Mouse (Mus musculus) liver, adult 2 months (tissue): ENCODE results near the gene Apbb2. TPM values are rescaled to one million over a fixed set of nuclear protein-coding genes. Genes with fewer than 3 reads are reported as not detected.

Experiments used
- DNase-seq: peaks from one replicate; pipeline ENCODE4 v3.0.0-alpha.2; 2011; ENCODE audit warnings: low read depth, low spot score; ENCODE audit errors: extremely low read depth
- H3K27ac ChIP-seq: fragments of 200-500 bp; replicated peaks from 2 replicates; pipeline ENCODE4 v1.5.1; 2012; ENCODE audit warnings: low read depth, mild to moderate bottlenecking, control low read depth, inconsistent platforms, low read length; ENCODE audit not compliant: insufficient read depth
- H3K27me3 ChIP-seq: fragments of 200-500 bp; 2 replicates; pipeline ENCODE4 v1.6.1; 2012; ENCODE audit warnings: mild to moderate bottlenecking, moderate library complexity, low read length, inconsistent platforms; ENCODE audit not compliant: control insufficient read depth, insufficient read depth
- H3K36me3 ChIP-seq: fragments of 200-500 bp; 2 replicates; pipeline ENCODE4 v1.6.1; 2012; ENCODE audit warnings: low read length, inconsistent platforms; ENCODE audit not compliant: control insufficient read depth, insufficient read depth
- H3K4me1 ChIP-seq: fragments of 200-500 bp; 2 replicates; pipeline ENCODE4 v1.6.1; 2011; ENCODE audit warnings: low read length; ENCODE audit not compliant: control insufficient read depth, insufficient read depth
- H3K4me3 ChIP-seq: fragments of 200-500 bp; 2 replicates; pipeline ENCODE4 v1.5.1; 2011; ENCODE audit warnings: low read depth, mild to moderate bottlenecking, control low read depth, low read length, moderate library complexity; ENCODE audit not compliant: insufficient read depth
- H3K79me2 ChIP-seq: fragments of 200-500 bp; 2 replicates; pipeline ENCODE4 v1.6.1; 2012; ENCODE audit warnings: inconsistent platforms, mild to moderate bottlenecking, low read length, moderate library complexity; ENCODE audit not compliant: control insufficient read depth, insufficient read depth
- H3K9ac ChIP-seq: fragments of 200-500 bp; 2 replicates; pipeline ENCODE4 v1.6.1; 2012; ENCODE audit warnings: low read depth, mild to moderate bottlenecking, control low read depth, inconsistent platforms, low read length
- CTCF ChIP-seq: fragments of 200-500 bp; IDR thresholded peaks from 2 replicates; pipeline ENCODE4 v1.5.1; 2011; ENCODE audit warnings: low read depth, low read length, control low read depth
- POLR2A ChIP-seq: fragments of 200-500 bp; IDR thresholded peaks from 2 replicates; pipeline ENCODE4 v1.6.1; 2011; ENCODE audit warnings: low read length, control low read depth; ENCODE audit not compliant: insufficient read depth; ENCODE audit errors: extremely low read depth
- WGBS: fragments of 180-500 bp; shearing (Covaris S2); methylation state at CpG from one replicate; pipeline ENCODE4 v1.1.7; 2018; 5-methylcytosine and 5-hydroxymethylcytosine counted together
- polyA plus RNA-seq: library from polyadenylated mRNA; depleted of rRNA; stranded (reverse); fragments of >200 nt; gene quantifications from 2 replicates; pipeline ENCODE4 v1.2.3, GENCODE M21; 2012
- total RNA-seq: library from RNA; depleted of rRNA; stranded (reverse); fragments of >200 nt; gene quantifications from 2 replicates; pipeline ENCODE4 v1.2.3, GENCODE M21; 2014

Gene Apbb2
- total and polyA plus RNA-seq, 2 experiments, result 1.4 to 5.3 TPM

DNA sequence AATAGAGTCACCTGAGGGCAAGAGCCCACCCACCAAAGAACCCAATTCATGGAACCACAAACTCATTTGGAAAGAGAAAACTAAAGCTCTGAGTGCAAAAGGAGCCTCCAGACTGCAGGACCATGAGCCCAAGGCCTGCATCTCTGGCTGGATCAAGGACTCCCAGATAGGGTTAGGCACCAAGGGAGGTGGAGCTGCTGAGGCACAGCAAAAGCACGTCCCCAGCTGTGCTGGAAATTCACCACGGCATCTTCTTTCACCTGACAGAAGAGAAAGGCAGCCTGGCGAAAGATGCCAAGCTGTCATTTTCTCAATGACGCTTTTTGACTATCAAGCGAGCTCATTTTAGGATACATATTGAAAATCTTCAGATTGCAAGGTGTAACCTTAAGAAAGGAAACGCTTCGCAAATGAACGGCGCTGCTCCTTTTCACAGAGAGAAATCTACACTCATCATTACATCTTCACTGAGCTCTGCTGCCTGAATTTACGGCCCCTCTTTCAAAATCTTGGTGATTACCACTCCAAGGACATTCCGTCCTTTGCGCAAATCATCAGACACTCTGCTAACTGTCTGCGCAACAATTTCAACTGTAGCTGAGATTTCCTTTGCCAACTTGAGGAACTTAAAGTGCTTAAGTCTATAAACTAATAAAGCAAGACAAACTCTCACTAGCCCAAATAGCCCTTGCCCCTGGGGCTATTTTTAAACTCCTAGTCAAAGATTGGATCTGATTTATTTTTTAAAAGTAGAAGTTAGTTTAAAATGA, 46.3 kb downstream of the Apbb2 start:
- Histone ChIP-seq H3K27me3 (no peaks in the 10 kb centered on the region), H3K4me1 (peaks cover 5% of the 10 kb centered on the region), H3K79me2 (peaks cover 20% of the 10 kb centered on the region; the same call in 1 of the 2 replicates), H3K4me3 (no peak overlapping the region), H3K36me3 (no peaks in the 10 kb centered on the region), H3K27ac (no peak overlapping the region), H3K9ac (no peak overlapping the region)
- WGBS, result 94% methylated on average over 13 of the region's 13 CpGs
- no peak for DNase-seq
- TF ChIP-seq CTCF (no peak), POLR2A (no peak)

GRCm38 (mm10) chr5:66570709-66571108, 47.9 kb downstream of the Apbb2 start:
- WGBS, result 89% methylated on average over 5 of the region's 5 CpGs
- Histone ChIP-seq H3K9ac (no peak overlapping the region), H3K4me1 (peaks cover 5% of the 10 kb centered on the region), H3K36me3 (no peaks in the 10 kb centered on the region), H3K79me2 (peaks cover 23% of the 10 kb centered on the region; the same call in 1 of the 2 replicates), H3K27me3 (no peaks in the 10 kb centered on the region), H3K4me3 (no peak overlapping the region), H3K27ac (no peak overlapping the region)
- TF ChIP-seq POLR2A (no peak), CTCF (no peak)
- no peak for DNase-seq

DNA sequence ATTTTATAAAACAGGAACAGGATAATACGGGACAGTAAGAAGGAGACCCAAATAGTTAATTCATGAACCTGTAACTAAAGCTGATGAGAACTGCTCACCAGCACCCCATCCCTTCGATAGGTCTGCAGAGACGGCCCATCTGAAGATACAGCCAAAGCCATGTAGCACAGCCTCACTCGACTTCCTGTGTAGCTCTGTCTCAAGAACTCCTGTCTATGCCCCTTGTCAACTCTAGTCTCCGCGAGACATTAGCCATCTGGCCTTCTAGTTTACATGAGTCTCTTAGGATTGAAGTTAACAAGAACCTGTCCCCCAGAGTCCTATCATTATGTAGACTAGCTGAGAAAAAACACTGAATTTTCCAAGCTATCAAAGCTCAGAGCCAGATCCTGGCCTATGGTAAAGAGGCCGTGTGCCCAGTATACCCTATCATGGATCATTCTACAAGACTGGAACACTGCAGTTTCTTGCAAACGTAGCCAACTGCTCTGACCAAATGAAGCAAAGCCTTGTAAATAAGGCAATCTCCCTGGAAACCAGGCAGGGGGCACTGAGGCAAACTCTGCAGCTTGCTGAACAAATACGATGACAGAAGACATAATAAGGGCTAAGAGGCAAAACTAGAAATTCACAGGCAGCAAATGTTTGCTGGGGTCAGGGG, 49.3 kb downstream of the Apbb2 start:
- H3K79me2 ChIP-seq, result peaks cover 32% of the 10 kb centered on the region; the same call in 1 of the 2 replicates
- no peak for TF ChIP-seq CTCF
- TF ChIP-seq POLR2A, result no peak
- no peak overlapping the region for H3K4me3 ChIP-seq
- DNase-seq, result peak; percentile 14
- H3K27ac ChIP-seq, result no peak overlapping the region
- H3K36me3 ChIP-seq, result no peaks in the 10 kb centered on the region
- no peak overlapping the region for H3K9ac ChIP-seq
- peaks cover 5% of the 10 kb centered on the region for H3K4me1 ChIP-seq
- H3K27me3 ChIP-seq, result no peaks in the 10 kb centered on the region
- 67% methylated on average over 9 of the region's 9 CpGs for WGBS

DNA sequence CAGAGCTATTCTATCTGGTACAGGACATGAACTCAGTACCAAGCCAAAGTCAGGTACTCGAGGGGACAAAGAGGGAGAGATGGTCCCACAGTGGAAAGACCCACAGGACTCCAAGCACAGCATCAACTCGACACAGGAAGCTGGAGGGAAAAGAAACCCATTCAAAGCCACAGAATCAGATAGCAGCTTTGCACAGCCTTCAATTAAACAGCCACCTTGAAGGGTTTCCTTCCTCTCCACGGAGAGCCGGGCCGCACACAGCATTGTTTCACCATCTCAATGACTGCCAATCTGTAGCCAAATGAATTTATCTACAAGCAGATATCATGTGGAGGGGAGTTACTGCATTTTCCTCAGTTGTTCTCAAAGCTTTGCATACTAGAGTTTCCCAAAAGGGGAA, 50.6 kb downstream of the Apbb2 start:
- Histone ChIP-seq H3K4me3 (no peak overlapping the region), H3K79me2 (peaks cover 27% of the 10 kb centered on the region; the same call in 1 of the 2 replicates), H3K27me3 (no peaks in the 10 kb centered on the region), H3K9ac (no peak overlapping the region), H3K36me3 (no peaks in the 10 kb centered on the region), H3K27ac (no peak overlapping the region), H3K4me1 (peaks cover 1% of the 10 kb centered on the region)
- WGBS, result 66% methylated on average over 5 of the region's 5 CpGs
- DNase-seq, result no peak
- TF ChIP-seq CTCF (no peak), POLR2A (no peak)

DNA sequence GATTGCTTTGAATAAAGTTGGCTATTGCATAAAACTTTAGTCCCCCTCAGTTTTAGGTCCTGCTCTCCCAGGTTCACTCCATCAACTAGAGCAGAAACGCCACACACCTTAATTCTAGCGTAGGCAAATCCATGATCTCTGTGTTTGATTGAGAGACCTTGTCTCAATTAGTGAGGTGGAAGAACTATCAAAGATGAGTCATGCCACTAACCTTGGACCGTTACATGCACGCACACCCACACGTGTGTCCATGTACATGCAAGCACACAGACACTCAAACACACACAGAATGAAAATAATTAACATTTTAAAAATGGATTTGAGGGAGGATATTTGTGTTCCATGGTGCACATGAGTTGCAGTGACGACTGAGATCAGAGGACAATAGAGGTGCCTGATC, 51.2 kb downstream of the Apbb2 start:
- Histone ChIP-seq H3K27me3 (no peaks in the 10 kb centered on the region), H3K27ac (no peak overlapping the region), H3K79me2 (peaks cover 25% of the 10 kb centered on the region; the same call in 1 of the 2 replicates), H3K4me1 (peaks cover 1% of the 10 kb centered on the region; the same call in 1 of the 2 replicates), H3K9ac (no peak overlapping the region), H3K36me3 (no peaks in the 10 kb centered on the region), H3K4me3 (no peak overlapping the region)
- 91% methylated on average over 6 of the region's 6 CpGs for WGBS
- no peak for DNase-seq
- TF ChIP-seq CTCF, result no peak
- TF ChIP-seq POLR2A, result no peak
